Mouse (Mus musculus) adipose tissue, adult 10 weeks (tissue): ENCODE measurements around the gene Tspyl3. TPM values are rescaled to one million over a fixed set of nuclear protein-coding genes. Genes with fewer than 3 reads are reported as not detected.

Experiments
- polyA plus RNA-seq: library from polyadenylated mRNA; stranded (reverse); fragments of 350-450 nt; fragmentation: Illumina TruSeq; extraction: RNeasy Lipid Tissue Mini Kit (QIAGEN cat#74804); gene quantifications from one replicate; pipeline ENCODE4 v1.2.3, GENCODE M21; 2014; ENCODE audit warnings: low read depth, low replicate concordance

Tspyl3 gene
- polyA plus RNA-seq: 3.0 TPM

GRCm38 (mm10) chr2:153224946-153225594, at the start of gene Tspyl3:
Gene Tspyl3 (minus strand): TSS chr2:153225441.

GRCm38 (mm10) chr2:153241250-153242014, 16.2 kb upstream of the Tspyl3 start, which contains the start of the genes Plagl2 and Pofut1:
Gene Plagl2 (minus strand): TSS chr2:153241426.
Gene Pofut1 (plus strand): TSS chr2:153241533.

Other genes with a start within 250 kb of the Tspyl3 start
- 219 TPM for gene Pdrg1, start 210.0 kb downstream of the Tspyl3 start, polyA plus RNA-seq
- gene Xkr7, start 193.6 kb downstream of the Tspyl3 start, polyA plus RNA-seq: 4.2 TPM
- 11.4 TPM for gene Ccm2l, start 159.5 kb downstream of the Tspyl3 start, polyA plus RNA-seq
- 2.9 TPM for gene Hck, start 117.0 kb downstream of the Tspyl3 start, polyA plus RNA-seq
- gene Tm9sf4, start 64.1 kb downstream of the Tspyl3 start, polyA plus RNA-seq: 66.5 TPM
- gene Plagl2, start 16.0 kb upstream of the Tspyl3 start, polyA plus RNA-seq: 8.0 TPM
- 16.7 TPM for gene Pofut1, start 16.1 kb upstream of the Tspyl3 start, polyA plus RNA-seq
- gene Kif3b, start 66.0 kb upstream of the Tspyl3 start, polyA plus RNA-seq: 17.4 TPM
- gene Asxl1, start 120.4 kb upstream of the Tspyl3 start, polyA plus RNA-seq: 18.3 TPM